Mouse (Mus musculus) MEL (cell line): ENCODE results near the gene Fdxacb1. TPM values are rescaled to one million over a fixed set of nuclear protein-coding genes. Genes with fewer than 3 reads are reported as not detected.

Experiments
- DNase-seq: peaks from one replicate; pipeline ENCODE4 v3.0.0; 2011; ENCODE audit warnings: low read depth, low spot score
- H3K27ac ChIP-seq: 2 replicates; pipeline ENCODE4 v1.5.1; 2012; ENCODE audit warnings: low read depth, mild to moderate bottlenecking, control low read depth, low read length, moderate library complexity; ENCODE audit not compliant: control insufficient read depth
- H3K27me3 ChIP-seq, 2 experiments: fragments of 150-350 bp in 1 of 2; sonication (generic) in 1 of 2; 2 replicates each; pipeline ENCODE4 v1.6.1; 2012; ENCODE audit warnings: low read length in 2 of 2, mild to moderate bottlenecking in 2 of 2, improper control_type of control experiment in 1 of 2, moderate library complexity in 1 of 2; ENCODE audit not compliant: insufficient read depth in 2 of 2, control insufficient read depth in 1 of 2
- H3K36me3 ChIP-seq, 2 experiments: 2 replicates each; pipeline ENCODE4 v1.6.1; 2012 to 2014; ENCODE audit warnings: low read length in 2 of 2, improper control_type of control experiment in 1 of 2, inconsistent platforms in 1 of 2, mild to moderate bottlenecking in 1 of 2; ENCODE audit not compliant: insufficient read depth in 2 of 2, control insufficient read depth in 1 of 2
- H3K4me1 ChIP-seq, 2 experiments: fragments of 150-350 bp in 1 of 2; sonication (generic) in 1 of 2; 2 replicates each; pipeline ENCODE4 v1.6.1; 2012; ENCODE audit warnings: low read length in 2 of 2, improper control_type of control experiment in 1 of 2, mild to moderate bottlenecking in 1 of 2; ENCODE audit not compliant: insufficient read depth in 2 of 2, control insufficient read depth in 1 of 2
- H3K4me3 ChIP-seq, 2 experiments: fragments of 150-350 bp in 1 of 2; sonication (generic) in 1 of 2; 2 replicates each; pipeline ENCODE4 v1.5.1; 2012; ENCODE audit warnings: low read depth in 2 of 2, low read length in 2 of 2, mild to moderate bottlenecking in 2 of 2, moderate library complexity in 2 of 2, control low read depth in 1 of 2, improper control_type of control experiment in 1 of 2; ENCODE audit not compliant: control insufficient read depth in 1 of 2, insufficient read depth in 1 of 2
- H3K79me2 ChIP-seq: 2 replicates; pipeline ENCODE4 v1.6.1; 2012; ENCODE audit warnings: mild to moderate bottlenecking, low read length, moderate library complexity; ENCODE audit not compliant: control insufficient read depth, poor library complexity, insufficient read depth
- H3K9ac ChIP-seq: 2 replicates; pipeline ENCODE4 v1.6.1; 2012; ENCODE audit warnings: low read depth, mild to moderate bottlenecking, control low read depth, low read length, moderate library complexity; ENCODE audit not compliant: control insufficient read depth, poor library complexity, severe bottlenecking
- H3K9me3 ChIP-seq: fragments of 150-350 bp; sonication (generic); replicated peaks from 2 replicates; pipeline ENCODE4 v1.6.1; 2012; ENCODE audit warnings: mild to moderate bottlenecking, low read length, improper control_type of control experiment, moderate library complexity; ENCODE audit not compliant: insufficient read depth
- CTCF ChIP-seq, 3 experiments: IDR thresholded peaks in 2 of 3; conservative IDR thresholded peaks in 1 of 3; 2 replicates each; pipeline ENCODE4 v1.5.1; 2011 to 2012; ENCODE audit warnings: low read length in 3 of 3, low read depth in 2 of 3, mild to moderate bottlenecking in 2 of 3, improper control_type of control experiment in 1 of 3, inconsistent platforms in 1 of 3, mixed read lengths in 1 of 3, moderate library complexity in 1 of 3; ENCODE audit not compliant: control insufficient read depth in 1 of 3, insufficient read depth in 1 of 3, poor library complexity in 1 of 3, severe bottlenecking in 1 of 3
- GATA1 ChIP-seq: IDR thresholded peaks from 2 replicates; pipeline ENCODE4 v1.6.1; 2011; ENCODE audit warnings: low read depth, low read length, improper control_type of control experiment
- KAT2A ChIP-seq: conservative IDR thresholded peaks from 2 replicates; pipeline ENCODE4 v1.6.1; 2012; ENCODE audit warnings: low read depth, low read length, improper control_type of control experiment, inconsistent platforms
- MXI1 ChIP-seq: IDR thresholded peaks from 2 replicates; pipeline ENCODE4 v1.6.1; 2011; ENCODE audit warnings: mild to moderate bottlenecking, low read depth, low read length, improper control_type of control experiment
- MYC ChIP-seq: IDR thresholded peaks from 2 replicates; pipeline ENCODE4 v1.6.1; 2011; ENCODE audit warnings: low read depth, mild to moderate bottlenecking, low read length, improper control_type of control experiment, moderate library complexity
- NRF1 ChIP-seq: IDR thresholded peaks from 2 replicates; pipeline ENCODE4 v1.6.1; 2014; ENCODE audit warnings: low read depth, mild to moderate bottlenecking, inconsistent platforms, low read length, improper control_type of control experiment, moderate library complexity; ENCODE audit not compliant: poor library complexity, insufficient read depth, severe bottlenecking
- POLR2AphosphoS2 ChIP-seq: IDR thresholded peaks from 2 replicates; pipeline ENCODE4 v1.6.1; 2011; ENCODE audit warnings: low read length, improper control_type of control experiment
- RAD21 ChIP-seq: IDR thresholded peaks from 2 replicates; pipeline ENCODE4 v1.6.1; 2011; ENCODE audit warnings: mild to moderate bottlenecking, low read depth, low read length, improper control_type of control experiment
- RCOR1 ChIP-seq: IDR thresholded peaks from 2 replicates; pipeline ENCODE4 v1.6.1; 2012; ENCODE audit warnings: low read depth, mild to moderate bottlenecking, inconsistent platforms, low read length, improper control_type of control experiment
- SIN3A ChIP-seq: IDR thresholded peaks from 2 replicates; pipeline ENCODE4 v1.6.1; 2012; ENCODE audit warnings: low read length, improper control_type of control experiment, inconsistent platforms
- SMC3 ChIP-seq: IDR thresholded peaks from 2 replicates; pipeline ENCODE4 v1.6.1; 2011; ENCODE audit warnings: low read depth, low read length, improper control_type of control experiment
- TBP ChIP-seq: IDR thresholded peaks from 2 replicates; pipeline ENCODE4 v1.8.0; 2011; ENCODE audit warnings: low read depth, low read length, improper control_type of control experiment
- TCF12 ChIP-seq: IDR thresholded peaks from 2 replicates; pipeline ENCODE4 v1.6.1; 2014; ENCODE audit warnings: low read depth, mild to moderate bottlenecking, inconsistent platforms, low read length, improper control_type of control experiment, moderate library complexity
- USF1 ChIP-seq: IDR thresholded peaks from 2 replicates; pipeline ENCODE4 v1.6.1; 2014; ENCODE audit warnings: low read depth, mild to moderate bottlenecking, inconsistent platforms, low read length, improper control_type of control experiment, moderate library complexity
- USF2 ChIP-seq, 2 experiments: IDR thresholded peaks; 2 replicates each; pipeline ENCODE4 v1.6.1; 2011 to 2012; ENCODE audit warnings: improper control_type of control experiment in 2 of 2, low read length in 2 of 2, borderline replicate concordance in 1 of 2, inconsistent platforms in 1 of 2, low read depth in 1 of 2, mild to moderate bottlenecking in 1 of 2; ENCODE audit not compliant: insufficient read depth in 1 of 2
- ZC3H11A ChIP-seq: IDR thresholded peaks from 2 replicates; pipeline ENCODE4 v1.6.1; 2012; ENCODE audit warnings: low read depth, mild to moderate bottlenecking, inconsistent platforms, low read length, improper control_type of control experiment
- ZKSCAN1 ChIP-seq: IDR thresholded peaks from 2 replicates; pipeline ENCODE4 v1.6.1; 2012; ENCODE audit warnings: low read depth, mild to moderate bottlenecking, inconsistent platforms, low read length, improper control_type of control experiment, moderate library complexity
- polyA plus RNA-seq, 2 experiments: library from polyadenylated mRNA; stranded (reverse) in 1 of 2; unstranded in 1 of 2; fragments of >175 nt in 1 of 2; fragments of >200 nt in 1 of 2; gene quantifications; 2 replicates each; pipeline versions ENCODE4 v1.2.1 to v1.2.4; 2012; ENCODE audit warnings: low replicate concordance in 2 of 2, low read depth in 1 of 2; ENCODE audit not compliant: insufficient read length in 2 of 2, insufficient read depth in 1 of 2, missing spikeins in 1 of 2
- total RNA-seq: library from RNA; depleted of rRNA; stranded (reverse); fragments of 300-350 nt; gene quantifications from 2 replicates; pipeline ENCODE4 v1.2.3, GENCODE M21; 2012

Fdxacb1 gene
- total and polyA plus RNA-seq, 3 experiments, result 6.5 to 9.7 TPM; not detected in 1

DNA sequence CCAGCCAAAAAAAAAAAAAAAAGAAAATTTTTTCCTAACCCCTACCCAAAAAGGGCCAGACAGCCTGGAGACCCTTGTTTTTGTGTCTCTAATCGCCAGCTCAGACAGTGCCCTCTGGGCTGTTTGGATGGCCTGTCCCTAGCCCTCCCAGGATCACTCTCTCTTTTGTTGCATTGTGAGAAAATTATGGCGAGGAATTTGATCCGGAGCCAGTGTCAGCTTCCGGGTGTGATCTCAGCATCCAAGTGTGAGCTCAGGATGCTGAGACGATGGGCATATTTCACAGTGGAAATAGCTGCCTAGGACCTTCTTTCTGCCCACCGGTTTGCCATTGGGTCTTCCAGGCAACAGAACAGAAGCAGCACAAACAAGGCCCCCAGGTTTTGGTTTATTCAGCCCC lies 17.3 kb upstream of the Fdxacb1 start:
- H3K36me3 ChIP-seq, result no peaks in the 10 kb centered on the region
- H3K4me3 ChIP-seq, result no peak overlapping the region
- DNase-seq, result no peak
- H3K27ac ChIP-seq, result no peak overlapping the region
- H3K9me3 ChIP-seq, result no peaks in the 10 kb centered on the region
- no peak overlapping the region for H3K9ac ChIP-seq
- H3K79me2 ChIP-seq, result no peaks in the 10 kb centered on the region
- H3K4me1 ChIP-seq, result no peaks in the 10 kb centered on the region
- peaks cover 3 to 9% of the 10 kb centered on the region in 2 experiments for H3K27me3 ChIP-seq
- TF ChIP-seq GATA1, result no peak
- TF ChIP-seq MXI1, result no peak
- TF ChIP-seq TBP, result no peak
- TF ChIP-seq RCOR1, result no peak
- TF ChIP-seq SIN3A, result no peak
- TF ChIP-seq USF1, result no peak

DNA sequence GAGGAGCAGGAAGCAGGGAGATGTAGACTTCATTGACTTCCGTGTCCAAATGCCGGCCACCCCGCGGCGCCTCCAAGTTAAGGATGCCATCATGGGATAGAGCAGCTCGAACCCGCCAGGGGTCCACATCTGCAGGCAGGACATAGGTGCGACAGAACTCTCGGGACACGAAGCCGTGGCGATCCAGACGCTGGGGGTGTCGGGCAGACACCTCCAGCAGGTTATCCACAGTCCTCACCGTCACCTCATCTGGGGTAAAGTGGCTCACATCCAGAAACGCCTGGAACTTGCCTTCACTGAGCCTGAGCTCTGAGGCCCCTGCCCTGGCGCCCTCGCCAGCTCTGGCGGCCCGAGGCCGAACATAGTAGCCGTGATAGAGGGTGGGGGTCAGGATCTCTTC lies 16.7 kb upstream of the Fdxacb1 start, which contains the start of gene Cryab:
Cryab (plus strand) TSS at position 3 of the 400 bp plus-strand sequence.
- H3K9me3 ChIP-seq, result no peaks in the 10 kb centered on the region
- H3K79me2 ChIP-seq, result no peaks in the 10 kb centered on the region
- H3K4me3 ChIP-seq, result no peak within 1 kb of the TSS
- no peak within 1 kb of the TSS for H3K27ac ChIP-seq
- H3K9ac ChIP-seq, result no peak within 1 kb of the TSS
- peaks cover 3 to 9% of the 10 kb centered on the region in 2 experiments for H3K27me3 ChIP-seq
- TF ChIP-seq USF1 (no peak), TCF12 (no peak), MYC (no peak), CTCF (IDR thresholded peaks at IDR 0.05 in 2 of 3, conservative IDR thresholded peaks at IDR 0.05 in 1 of 3; ENCODE audit: control insufficient read depth in 1 of 3, insufficient read depth in 1 of 3, low read depth in 2 of 3, low read length in 3 of 3, poor library complexity in 1 of 3, severe bottlenecking in 1 of 3) (no peak), ZKSCAN1 (no peak), SMC3 (no peak), KAT2A (no peak), RAD21 (no peak), ZC3H11A (no peak), POLR2AphosphoS2 (no peak), NRF1 (no peak), USF2 (IDR thresholded peaks at IDR 0.05; ENCODE audit: borderline replicate concordance in 1 of 2, insufficient read depth in 1 of 2, low read depth in 1 of 2, low read length in 2 of 2) (no peak)
- no peaks in the 10 kb centered on the region for H3K4me1 ChIP-seq
- H3K36me3 ChIP-seq, result no peaks in the 10 kb centered on the region
- DNase-seq, result no peak
